Comparison of ENCODE assay signal across 1 mouse cellular context in genomic region chr16:17566186-17566585, GRCm38 (mm10).
TF ChIP-seq lines count a peak whose summit lies in the region.

No protein-coding gene starts in this region.

TF ChIP-seq in CH12.LX, 34 proteins besides CTCF, POLR2A, EP300 and RAD21:
- TF ChIP-seq TBP (conservative IDR thresholded peaks at IDR 0.05; ENCODE audit: low read depth, low read length) (no peak), SIN3A (IDR thresholded peaks at IDR 0.05; ENCODE audit: low read length) (no peak), MXI1 (IDR thresholded peaks at IDR 0.05; ENCODE audit: low read depth, low read length) (no peak), ZNF384 (IDR thresholded peaks at IDR 0.05; ENCODE audit: low read depth, low read length) (no peak), UBTF (IDR thresholded peaks at IDR 0.05; ENCODE audit: low read depth, low read length) (no peak), SMC3 (IDR thresholded peaks at IDR 0.05; ENCODE audit: low read depth, low read length) (peak; percentile 32), GABPA (IDR thresholded peaks at IDR 0.05; ENCODE audit: insufficient replicate concordance, low read depth, low read length) (no peak), MYC (IDR thresholded peaks at IDR 0.05; ENCODE audit: low read depth, low read length) (no peak)
